14 mouse cellular contexts compared by ENCODE assay signal in genomic region chr14:77626557-77627507, GRCm38 (mm10).
DNase-seq lines count a peak whose midpoint lies in the region; ATAC-seq lines count a peak whose summit lies in the region.
"Had no signal": no experiment of that assay in that cellular context is flagged by ENCODE, and none has a peak within 500 bp of the region (broad histone marks: within the 10 kb centered on the region; RNA-seq: fewer than 3 reads in every experiment).

No protein-coding gene starts in this region.

- H3K4me1 ChIP-seq in embryonic facial prominence, embryonic 11.5 days (ENCODE audit: control insufficient read depth, insufficient read depth, low read length), result no peaks in the 10 kb centered on the region; the same call in 1 of the 2 replicates
- peaks cover 21% of the 10 kb centered on the region for H3K4me1 ChIP-seq in hindbrain, embryonic 13.5 days (replicated peaks)
- H3K4me1 ChIP-seq in midbrain, embryonic 16.5 days (ENCODE audit: control insufficient read depth, insufficient read depth, low read length), result peaks cover 4% of the 10 kb centered on the region; the same call in 1 of the 2 replicates
- no peaks in the 10 kb centered on the region for H3K4me1 ChIP-seq in liver, embryonic 11.5 days (replicated peaks; ENCODE audit: control insufficient read depth, insufficient read depth, low read length)

- H3K27ac ChIP-seq in embryonic facial prominence, embryonic 11.5 days (replicated peaks; ENCODE audit: low read depth, low read length), result no peak overlapping the region
- H3K27ac ChIP-seq in hindbrain, embryonic 13.5 days, result peak overlapping the region; percentile 61
- H3K27ac ChIP-seq in midbrain, embryonic 16.5 days (ENCODE audit: low read length), result peak overlapping the region; percentile 61
- H3K27ac ChIP-seq in liver, embryonic 11.5 days (ENCODE audit: low read depth, low read length), result no peak overlapping the region
- H3K27ac ChIP-seq: embryonic facial prominence, embryonic 12.5 days had no signal

- H3K36me3 ChIP-seq in embryonic facial prominence, embryonic 11.5 days (replicated peaks; ENCODE audit: control insufficient read depth, insufficient read depth, low read depth, low read length), result no peaks in the 10 kb centered on the region
- H3K36me3 ChIP-seq in hindbrain, embryonic 13.5 days, result no peaks in the 10 kb centered on the region
- no peaks in the 10 kb centered on the region for H3K36me3 ChIP-seq in midbrain, embryonic 16.5 days (ENCODE audit: control insufficient read depth, insufficient read depth, low read length)
- no peaks in the 10 kb centered on the region for H3K36me3 ChIP-seq in liver, embryonic 11.5 days (ENCODE audit: control insufficient read depth, insufficient read depth, low read length)
- H3K36me3 ChIP-seq: embryonic facial prominence, embryonic 12.5 days had no signal

- no peaks in the 10 kb centered on the region for H3K9me3 ChIP-seq in embryonic facial prominence, embryonic 11.5 days (replicated peaks; ENCODE audit: control insufficient read depth, low read length)
- no peaks in the 10 kb centered on the region for H3K9me3 ChIP-seq in hindbrain, embryonic 13.5 days
- no peaks in the 10 kb centered on the region for H3K9me3 ChIP-seq in midbrain, embryonic 16.5 days (replicated peaks; ENCODE audit: control insufficient read depth, low read length, poor library complexity, severe bottlenecking)
- H3K9me3 ChIP-seq in liver, embryonic 11.5 days (ENCODE audit: control insufficient read depth, low read length), result no peaks in the 10 kb centered on the region
- H3K9me3 ChIP-seq: embryonic facial prominence, embryonic 12.5 days had no signal

- no peak for ATAC-seq in embryonic facial prominence, embryonic 11.5 days (replicated peaks; ENCODE audit: insufficient number of reproducible peaks, low FRiP score, low TSS enrichment, low read depth)
- ATAC-seq in hindbrain, embryonic 13.5 days (ENCODE audit: low FRiP score), result no peak
- no peak for ATAC-seq in midbrain, embryonic 16.5 days
- ATAC-seq in liver, embryonic 11.5 days (replicated peaks; ENCODE audit: low FRiP score), result no peak
- ATAC-seq: Patski had no signal

- no peak overlapping the region for H3K4me3 ChIP-seq in embryonic facial prominence, embryonic 11.5 days (ENCODE audit: low read depth, low read length)
- no peak overlapping the region for H3K4me3 ChIP-seq in hindbrain, embryonic 13.5 days
- H3K4me3 ChIP-seq in midbrain, embryonic 16.5 days (ENCODE audit: low read depth, low read length), result no peak overlapping the region
- no peak overlapping the region for H3K4me3 ChIP-seq in liver, embryonic 11.5 days (ENCODE audit: low read depth, low read length)
- H3K4me3 ChIP-seq: embryonic facial prominence, embryonic 12.5 days had no signal

- H3K27me3 ChIP-seq in embryonic facial prominence, embryonic 11.5 days (ENCODE audit: control insufficient read depth, insufficient read depth, low read length), result no peaks in the 10 kb centered on the region
- 0 out of 2 replicates have a peak, but pooled peaks cover 4% of the 10 kb centered on the region for H3K27me3 ChIP-seq in hindbrain, embryonic 13.5 days
- H3K27me3 ChIP-seq in midbrain, embryonic 16.5 days (ENCODE audit: control insufficient read depth, insufficient read depth, low read depth, low read length), result no peaks in the 10 kb centered on the region
- H3K27me3 ChIP-seq in liver, embryonic 11.5 days (replicated peaks; ENCODE audit: control insufficient read depth, insufficient read depth, low read length), result no peaks in the 10 kb centered on the region
- H3K27me3 ChIP-seq: embryonic facial prominence, embryonic 12.5 days; Patski had no signal

- no peak overlapping the region for H3K4me2 ChIP-seq in embryonic facial prominence, embryonic 11.5 days (ENCODE audit: low read depth, low read length)
- no peak overlapping the region for H3K4me2 ChIP-seq in hindbrain, embryonic 13.5 days
- no peak overlapping the region for H3K4me2 ChIP-seq in midbrain, embryonic 16.5 days (ENCODE audit: low read length)
- no peak overlapping the region for H3K4me2 ChIP-seq in liver, embryonic 11.5 days
- H3K4me2 ChIP-seq: embryonic facial prominence, embryonic 12.5 days had no signal

- WGBS in embryonic facial prominence, embryonic 11.5 days, result 50% methylated on average over 12 of the region's 12 CpGs
- WGBS in hindbrain, embryonic 13.5 days, result 26% methylated on average over 12 of the region's 12 CpGs
- 22% methylated on average over 12 of the region's 12 CpGs for WGBS in midbrain, embryonic 16.5 days
- WGBS in liver, embryonic 11.5 days, result 76% methylated on average over 12 of the region's 12 CpGs

- DNase-seq in ES-CJ7 (ENCODE audit: low read depth, low spot score), result peak; percentile 37
- peak; percentile 30 for DNase-seq in embryonic facial prominence, embryonic 11.5 days (ENCODE audit: low spot score)
- no peak for DNase-seq in liver, embryonic 11.5 days (ENCODE audit: low spot score)
- DNase-seq in right cerebral cortex, adult 18-20 months, result no peak
- DNase-seq in right cerebral cortex, postnatal 10 days (ENCODE audit: low spot score in 2 of 2), result no peak
- no peak for DNase-seq in c-Kit-positive CD71-positive TER-119-positive erythroid progenitor cells, embryonic 14.5 days (ENCODE audit: low spot score)
- DNase-seq: adrenal gland, postnatal 10 days; heart, postnatal 14 days; left cerebral cortex, postnatal 4 days; thymus, postnatal 4 days had no signal

- no peak overlapping the region for H3K9ac ChIP-seq in embryonic facial prominence, embryonic 11.5 days (replicated peaks; ENCODE audit: low read length)
- H3K9ac ChIP-seq in hindbrain, embryonic 13.5 days, result no peak overlapping the region
- no peak overlapping the region for H3K9ac ChIP-seq in midbrain, embryonic 16.5 days (ENCODE audit: low read depth, low read length)
- H3K9ac ChIP-seq in liver, embryonic 11.5 days (ENCODE audit: low read depth, low read length), result no peak overlapping the region
- H3K9ac ChIP-seq: embryonic facial prominence, embryonic 12.5 days had no signal

Comparison
In these comparisons a context has a peak if more than half of its experiments do, and no peak if none do; other contexts are left out.
1. DNase-seq: peak in ES-CJ7 (single experiment) and embryonic facial prominence, embryonic 11.5 days (single experiment); none in liver, embryonic 11.5 days (single experiment), right cerebral cortex, adult 18-20 months (single experiment), right cerebral cortex, postnatal 10 days (0 of 2) and c-Kit-positive CD71-positive TER-119-positive erythroid progenitor cells, embryonic 14.5 days (single experiment).
2. H3K27ac ChIP-seq: peak in hindbrain, embryonic 13.5 days (single experiment) and midbrain, embryonic 16.5 days (single experiment); none in embryonic facial prominence, embryonic 11.5 days (single experiment) and liver, embryonic 11.5 days (single experiment).